Mouse (Mus musculus) limb, embryonic 14.5 days (tissue): ENCODE data around the gene Gm4791. TPM values are rescaled to one million over a fixed set of nuclear protein-coding genes. Genes with fewer than 3 reads are reported as not detected.

Experiments used
- ATAC-seq: fragments of 200-750 bp; cut with Nextera tagmentation; 2 replicates; pipeline ENCODE4 v1.8.0; 2017; ENCODE audit warnings: low read depth, moderate number of reproducible peaks, moderate TSS enrichment; ENCODE audit not compliant: low FRiP score
- DNase-seq: peaks from one replicate; pipeline ENCODE4 v3.0.0-alpha.2; 2015; ENCODE audit warnings: low spot score
- H3K27ac ChIP-seq: fragments of 300-500 bp; sonication (generic); replicated peaks from 2 replicates; pipeline ENCODE4 v1.5.1; 2014; ENCODE audit warnings: low read depth, mild to moderate bottlenecking, low read length, moderate library complexity, mixed read lengths
- H3K27me3 ChIP-seq: fragments of 300-500 bp; sonication (generic); 2 replicates; pipeline ENCODE4 v1.6.1; 2014; ENCODE audit warnings: low read length, mixed read lengths; ENCODE audit not compliant: control insufficient read depth, insufficient read depth
- H3K36me3 ChIP-seq: fragments of 300-500 bp; sonication (generic); 2 replicates; pipeline ENCODE4 v1.6.1; 2014; ENCODE audit warnings: mild to moderate bottlenecking, low read length, moderate library complexity, mixed read lengths; ENCODE audit not compliant: control insufficient read depth, insufficient read depth
- H3K4me1 ChIP-seq: fragments of 300-500 bp; sonication (generic); 2 replicates; pipeline ENCODE4 v1.6.1; 2014; ENCODE audit warnings: antibody characterized with exemption, low read length, mixed read lengths; ENCODE audit not compliant: control insufficient read depth, insufficient read depth
- H3K4me2 ChIP-seq: fragments of 300-500 bp; sonication (generic); replicated peaks from 2 replicates; pipeline ENCODE4 v1.6.1; 2014; ENCODE audit warnings: low read depth, mild to moderate bottlenecking, low read length, moderate library complexity; ENCODE audit not compliant: severe bottlenecking
- H3K4me3 ChIP-seq: fragments of 300-500 bp; sonication (generic); replicated peaks from 2 replicates; pipeline ENCODE4 v1.5.1; 2014; ENCODE audit warnings: low read length
- H3K9ac ChIP-seq: fragments of 300-500 bp; sonication (generic); 2 replicates; pipeline ENCODE4 v1.6.1; 2014; ENCODE audit warnings: mild to moderate bottlenecking, low read depth, low read length, moderate library complexity; ENCODE audit not compliant: severe bottlenecking
- H3K9me3 ChIP-seq: fragments of 300-500 bp; sonication (generic); 2 replicates; pipeline ENCODE4 v1.6.1; 2016; ENCODE audit warnings: low read length; ENCODE audit not compliant: control insufficient read depth
- POLR2A ChIP-seq: fragments of 200-500 bp; IDR thresholded peaks from 2 replicates; pipeline ENCODE4 v1.8.0; 2012; ENCODE audit warnings: inconsistent platforms, mild to moderate bottlenecking, moderate library complexity, borderline replicate concordance; ENCODE audit not compliant: insufficient read depth, insufficient read length; ENCODE audit errors: extremely low read depth
- WGBS: fragments of 180-500 bp; shearing (Covaris S2); extraction: QIAGEN DNeasy Blood & Tissue Kit; methylation state at CpG from one replicate; pipeline ENCODE4 v1.1.7; 2014; 5-methylcytosine and 5-hydroxymethylcytosine counted together
- polyA plus RNA-seq, 2 experiments: library from polyadenylated mRNA; depleted of rRNA in 1 of 2; stranded (reverse) in 1 of 2; unstranded in 1 of 2; fragments of >200 nt; fragmentation: Nextera tagmentation in 1 of 2; extraction: Ambion mirVana in 1 of 2; gene quantifications; 2 replicates each; pipeline versions ENCODE4 v1.2.1 to v1.2.3; 2012 to 2014

The Gm4791 gene
- polyA plus RNA-seq, 2 experiments = 0.11 to 0.37 TPM

DNA sequence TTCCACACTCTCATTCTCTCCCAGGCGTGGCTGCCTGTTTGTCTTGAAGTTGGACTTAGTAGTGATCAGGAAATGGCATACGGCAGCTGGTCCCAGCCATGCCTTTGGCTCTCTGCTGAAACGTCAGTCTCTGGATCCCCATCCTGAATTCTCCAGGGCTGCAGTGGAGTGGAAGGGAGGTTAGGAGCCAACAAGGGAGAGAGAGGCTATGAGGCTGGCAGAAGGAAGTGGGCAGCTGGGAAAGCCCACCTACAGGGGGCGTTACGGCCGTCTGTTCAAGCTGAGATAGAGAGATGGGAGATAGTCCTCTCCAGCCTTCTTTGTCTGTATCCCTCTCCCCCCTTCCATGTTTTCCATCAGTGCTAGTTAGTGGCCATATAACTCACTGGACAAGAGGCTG is 29.1 kb upstream of the Gm4791 start:
- Histone ChIP-seq H3K4me2 (no peak overlapping the region), H3K27ac (no peak overlapping the region), H3K9me3 (no peaks in the 10 kb centered on the region), H3K36me3 (no peaks in the 10 kb centered on the region), H3K4me3 (no peak overlapping the region), H3K27me3 (no peaks in the 10 kb centered on the region), H3K9ac (no peak overlapping the region), H3K4me1 (no peaks in the 10 kb centered on the region)
- WGBS = 60% methylated on average over 6 of the region's 6 CpGs
- no peak for TF ChIP-seq POLR2A
- ATAC-seq (no peak), DNase-seq (no peak)

DNA sequence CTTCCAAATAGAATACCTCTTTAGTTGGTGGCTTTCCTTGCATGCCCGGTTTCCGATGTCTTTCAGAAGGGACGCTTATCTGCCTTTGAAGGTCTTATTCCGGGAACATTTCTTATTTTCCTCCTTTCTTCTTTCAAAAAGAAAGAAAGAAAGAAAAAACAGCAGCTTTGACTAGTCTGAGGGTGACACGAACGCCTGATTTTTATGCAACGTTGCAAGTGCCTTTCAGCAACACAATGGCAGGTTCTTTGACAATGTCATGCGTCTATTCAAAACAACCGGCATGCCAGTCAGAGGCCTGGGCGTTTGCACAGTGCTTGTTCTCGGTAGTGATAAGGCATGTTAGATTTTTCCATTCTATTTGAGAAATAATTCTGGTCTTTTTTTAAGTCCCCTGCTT is 19.7 kb upstream of the Gm4791 start:
- TF ChIP-seq POLR2A = no peak
- H3K27ac ChIP-seq = no peak overlapping the region
- no peaks in the 10 kb centered on the region for H3K9me3 ChIP-seq
- no peaks in the 10 kb centered on the region for H3K36me3 ChIP-seq
- no peak overlapping the region for H3K9ac ChIP-seq
- no peaks in the 10 kb centered on the region for H3K4me1 ChIP-seq
- WGBS = 75% methylated on average over 11 of the region's 11 CpGs
- no peak for ATAC-seq
- no peak overlapping the region for H3K4me2 ChIP-seq
- no peak for DNase-seq
- no peak overlapping the region for H3K4me3 ChIP-seq
- H3K27me3 ChIP-seq = no peaks in the 10 kb centered on the region

- no peak overlapping the region for H3K4me2 ChIP-seq
- no peak overlapping the region for H3K4me3 ChIP-seq
- H3K36me3 ChIP-seq = no peaks in the 10 kb centered on the region
- 8% methylated on average over 2 of the region's 2 CpGs for WGBS
- no peak for ATAC-seq
- DNase-seq = peak; percentile 43
- no peaks in the 10 kb centered on the region for H3K4me1 ChIP-seq
- TF ChIP-seq POLR2A = no peak
- H3K9me3 ChIP-seq = no peaks in the 10 kb centered on the region
- no peaks in the 10 kb centered on the region for H3K27me3 ChIP-seq
- no peak overlapping the region for H3K9ac ChIP-seq
- no peak overlapping the region for H3K27ac ChIP-seq
Observed at GRCm38 (mm10) chr9:46980111-46980510, 18.4 kb upstream of the Gm4791 start.

DNA sequence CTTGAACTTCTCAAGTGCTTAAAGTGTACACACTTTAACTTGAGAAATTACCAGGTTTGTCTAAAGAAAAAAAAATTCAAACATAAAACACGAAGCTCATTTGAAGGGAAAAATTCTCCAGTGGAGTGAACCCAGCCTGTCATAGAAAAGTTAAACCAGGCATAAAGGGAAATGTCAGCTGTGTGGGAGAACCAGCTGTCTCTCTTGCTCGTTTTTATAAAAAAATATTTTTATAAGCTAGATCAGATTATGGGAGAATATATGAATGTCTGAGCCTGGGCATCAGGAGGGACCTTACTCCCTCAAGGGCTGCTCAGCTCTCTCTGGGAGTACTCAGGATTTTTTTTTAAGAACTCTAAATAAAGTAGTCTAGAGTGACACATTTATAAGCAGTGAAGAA is 15.1 kb upstream of the Gm4791 start:
- Histone ChIP-seq H3K4me2 (no peak overlapping the region), H3K27me3 (no peaks in the 10 kb centered on the region), H3K9ac (no peak overlapping the region), H3K36me3 (no peaks in the 10 kb centered on the region), H3K9me3 (no peaks in the 10 kb centered on the region), H3K4me1 (no peaks in the 10 kb centered on the region), H3K27ac (no peak overlapping the region), H3K4me3 (no peak overlapping the region)
- DNase-seq (no peak), ATAC-seq (no peak)
- 63% methylated on average over 2 of the region's 2 CpGs for WGBS
- TF ChIP-seq POLR2A = no peak

DNA sequence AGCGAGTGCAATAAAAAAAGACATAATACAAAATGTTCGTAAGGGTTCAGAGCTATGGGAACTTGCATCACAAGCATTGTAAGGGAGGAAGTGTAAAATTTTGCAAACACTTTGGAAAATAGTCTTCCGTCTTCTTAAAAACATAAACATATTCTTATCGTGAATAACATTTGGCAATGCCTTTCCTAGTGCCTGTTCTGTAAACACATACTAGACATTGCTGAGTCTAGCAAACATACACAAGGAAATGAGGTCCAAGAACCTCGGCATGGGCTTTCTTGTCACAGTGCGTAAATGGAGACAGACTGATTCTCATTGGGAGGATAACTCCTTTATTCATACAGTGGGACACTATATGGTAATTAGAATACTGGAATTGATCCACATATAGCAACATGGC is 43.0 kb downstream of the Gm4791 start:
- H3K27me3 ChIP-seq = no peaks in the 10 kb centered on the region
- ATAC-seq = no peak

More for the DNA sequence above, 43.0 kb downstream of the Gm4791 start:
- no peak for DNase-seq
- Histone ChIP-seq H3K9ac (no peak overlapping the region), H3K27ac (no peak overlapping the region), H3K4me2 (no peak overlapping the region), H3K4me1 (no peaks in the 10 kb centered on the region), H3K4me3 (no peak overlapping the region), H3K9me3 (no peaks in the 10 kb centered on the region), H3K36me3 (no peaks in the 10 kb centered on the region)
- no peak for TF ChIP-seq POLR2A
- 86% methylated on average over 6 of the region's 6 CpGs for WGBS
